Mouse (Mus musculus): ENCODE measurements at regions not wholly inside any gene's neighbourhood (a gene's known extent, or its start where the extent isn't known, plus 50 kb on each side); places are given as distances from the start of the nearest gene placed in this dataset.

DNA sequence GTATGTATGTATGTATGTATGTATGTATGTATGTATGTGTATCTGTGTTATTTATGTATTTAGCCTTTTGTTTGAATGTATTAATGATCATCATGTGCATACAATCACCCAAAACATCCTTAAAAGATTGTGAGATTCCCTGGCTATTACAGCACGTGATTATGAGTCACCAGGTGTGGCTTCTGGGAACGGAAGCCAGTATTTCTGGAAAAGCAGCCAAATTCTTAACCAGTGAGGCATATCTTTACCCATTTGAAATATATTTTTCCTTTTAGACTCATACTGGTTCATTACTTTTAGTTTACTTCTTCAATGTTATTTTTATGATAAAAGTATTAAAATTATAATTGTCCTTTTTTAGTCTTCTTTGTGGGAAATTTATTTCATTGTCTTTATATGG, 1284.6 kb upstream of the Pcdh20 start:
- no peak overlapping the region for H3K4me3 ChIP-seq (ENCODE audit: low read depth, low read length)
- no peaks in the 10 kb centered on the region for H3K27me3 ChIP-seq (ENCODE audit: insufficient read depth, low read length)
- TF ChIP-seq CTCF (IDR thresholded peaks at IDR 0.05; ENCODE audit: low read depth), result no peak
- no peak for TF ChIP-seq EP300 (IDR thresholded peaks at IDR 0.05; ENCODE audit: low read depth)
- no peak for ATAC-seq
- H3K4me2 ChIP-seq (ENCODE audit: low read depth, low read length), result no peak overlapping the region
- WGBS (ENCODE audit: insufficient replicate concordance), result 62% methylated on average over 2 of the region's 2 CpGs
- no peak overlapping the region for H3K27ac ChIP-seq (ENCODE audit: low read depth)
- no peaks in the 10 kb centered on the region for H3K36me3 ChIP-seq (replicated peaks; ENCODE audit: insufficient read depth, low read length)
- no peak overlapping the region for H3K9ac ChIP-seq (replicated peaks)
- no peaks in the 10 kb centered on the region for H3K4me1 ChIP-seq (ENCODE audit: insufficient read depth)
- DNase-seq, result no peak
- no peaks in the 10 kb centered on the region for H3K9me3 ChIP-seq (ENCODE audit: low read length)

GRCm38 (mm10) chr14:89713711-89714110, 1242.5 kb upstream of the Pcdh20 start:
- H3K36me3 ChIP-seq (replicated peaks; ENCODE audit: insufficient read depth, low read length), result no peaks in the 10 kb centered on the region
- no peaks in the 10 kb centered on the region for H3K4me1 ChIP-seq (ENCODE audit: insufficient read depth)
- 74% methylated on average over 2 of the region's 2 CpGs for WGBS (ENCODE audit: insufficient replicate concordance)
- ATAC-seq (no peak), DNase-seq (no peak)
- no peak overlapping the region for H3K4me2 ChIP-seq (ENCODE audit: low read depth, low read length)
- no peak overlapping the region for H3K9ac ChIP-seq (replicated peaks)
- no peaks in the 10 kb centered on the region for H3K27me3 ChIP-seq (ENCODE audit: insufficient read depth, low read length)
- H3K4me3 ChIP-seq (ENCODE audit: low read depth, low read length), result no peak overlapping the region
- H3K27ac ChIP-seq (ENCODE audit: low read depth), result no peak overlapping the region
- H3K9me3 ChIP-seq (ENCODE audit: low read length), result no peaks in the 10 kb centered on the region
- TF ChIP-seq CTCF (IDR thresholded peaks at IDR 0.05; ENCODE audit: low read depth), result no peak
- TF ChIP-seq EP300 (IDR thresholded peaks at IDR 0.05; ENCODE audit: low read depth), result no peak

Measured in liver, postnatal 0 days (tissue).